Mouse (Mus musculus): ENCODE measurements around the gene Noct.

- TF ChIP-seq CTCF (IDR thresholded peaks at IDR 0.05; ENCODE audit: control insufficient read depth, insufficient read depth, insufficient read length) (no peak), FOSL1 (IDR thresholded peaks at IDR 0.05; ENCODE audit: insufficient read depth, low read length, poor library complexity, severe bottlenecking) (no peak), USF1 (IDR thresholded peaks at IDR 0.05; ENCODE audit: low read depth) (no peak), MAX (IDR thresholded peaks at IDR 0.05) (no peak), CEBPB (IDR thresholded peaks at IDR 0.05; ENCODE audit: low read depth) (no peak), MYOG (IDR thresholded peaks at IDR 0.05; ENCODE audit: control insufficient read depth, extremely low read depth, insufficient read length) (no peak), MYOD1 (IDR thresholded peaks at IDR 0.05; ENCODE audit: control insufficient read depth, insufficient read length, low read depth) (no peak)
These were observed 70.0 kb downstream of the Noct start for GRCm38 (mm10) chr3:51294251-51294650.
